8 mouse cellular contexts compared by ENCODE assay signal in the genomic region with DNA sequence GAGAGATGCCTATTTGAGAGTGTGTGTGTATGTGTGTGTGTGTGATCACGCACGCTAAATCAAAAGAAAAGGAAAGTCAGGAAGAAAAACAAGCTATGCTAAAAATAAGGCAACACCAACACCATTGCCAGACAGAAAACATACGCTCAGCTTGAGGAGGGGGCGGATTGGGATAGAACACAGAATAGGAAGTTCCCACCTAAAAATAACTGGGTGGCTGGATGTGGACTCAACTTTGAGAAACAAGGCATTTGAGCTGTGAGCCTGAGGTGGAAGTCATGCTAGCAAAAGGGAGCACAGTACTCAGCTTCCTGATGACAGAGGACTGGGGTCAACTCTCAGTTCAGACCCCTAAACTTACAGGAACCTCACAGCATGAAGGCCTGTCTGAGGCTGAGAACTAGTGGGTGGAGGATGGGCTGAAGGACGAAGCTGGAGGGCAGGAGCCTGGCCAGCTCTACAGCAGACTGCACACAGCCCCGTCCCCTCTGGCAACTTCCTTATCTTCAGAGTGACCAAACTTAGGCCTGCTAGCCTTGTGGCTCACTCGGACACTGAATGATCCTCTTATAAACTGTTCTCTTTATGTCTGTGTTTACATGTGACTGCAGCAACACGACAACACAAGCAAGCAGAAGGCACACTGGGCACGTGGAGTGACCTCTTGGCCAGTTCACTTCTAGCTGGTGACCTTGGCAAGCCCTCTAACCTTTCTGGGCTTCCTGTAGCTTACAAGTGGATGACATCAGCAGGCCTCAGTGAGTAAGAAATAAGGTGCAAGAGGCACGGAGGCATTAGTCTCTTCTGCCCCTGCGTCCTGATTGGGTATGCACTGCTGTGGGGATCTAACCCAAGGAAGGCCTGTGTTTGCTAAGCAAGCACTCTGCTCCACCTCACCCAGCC.
DNase-seq lines count a peak whose midpoint lies in the region.

No protein-coding gene starts in this region.

- H3K4me1 ChIP-seq in heart, embryonic 10.5 days = peaks cover 94% of the 10 kb centered on the region

- DNase-seq in right cerebral cortex, postnatal 10 days (ENCODE audit: low spot score in 2 of 2) = peak; percentile 60 to 79
- no peak for DNase-seq in right cerebral cortex, postnatal 4 days
- DNase-seq in heart, embryonic 10.5 days (ENCODE audit: low spot score) = peak; percentile 79
- DNase-seq in kidney, postnatal 10 days = peak; percentile 62
- DNase-seq in lung, postnatal 25 days (ENCODE audit: low spot score) = peak; percentile 75
- DNase-seq in cerebellum, adult 11-12 months = no peak
- DNase-seq in MN1 (ENCODE audit: low spot score) = no peak
- no peak for DNase-seq in gastrocnemius, postnatal 36 days

- H3K4me3 ChIP-seq in heart, embryonic 10.5 days = no peak overlapping the region

- peak overlapping the region; percentile 87 for H3K27ac ChIP-seq in heart, embryonic 10.5 days

- intact Hi-C loops in gastrocnemius, postnatal 36 days (cut with DNase I) = loop anchor here (1.0 to 5.0 kb wide), 2 partner anchors 17 to 55 kb away; no protein-coding TSS in a partner anchor

- no peaks in the 10 kb centered on the region for H3K9me3 ChIP-seq in heart, embryonic 10.5 days

- no peaks in the 10 kb centered on the region for H3K27me3 ChIP-seq in heart, embryonic 10.5 days (ENCODE audit: insufficient read depth, poor library complexity, severe bottlenecking)

- 32% methylated on average over 11 of the region's 11 CpGs for WGBS in heart, embryonic 10.5 days

- peaks cover 12% of the 10 kb centered on the region for H3K36me3 ChIP-seq in heart, embryonic 10.5 days

Comparison
In these comparisons a context has a peak if more than half of its experiments do, and no peak if none do; other contexts are left out.
1. DNase-seq: peak in right cerebral cortex, postnatal 10 days (2 of 2), heart, embryonic 10.5 days (single experiment), kidney, postnatal 10 days (single experiment) and lung, postnatal 25 days (single experiment); none in right cerebral cortex, postnatal 4 days (single experiment), cerebellum, adult 11-12 months (single experiment), MN1 (single experiment) and gastrocnemius, postnatal 36 days (0 of 2).